Mouse (Mus musculus): Measurements from ENCODE around the gene Lpgat1.

Gene Lpgat1

DNA sequence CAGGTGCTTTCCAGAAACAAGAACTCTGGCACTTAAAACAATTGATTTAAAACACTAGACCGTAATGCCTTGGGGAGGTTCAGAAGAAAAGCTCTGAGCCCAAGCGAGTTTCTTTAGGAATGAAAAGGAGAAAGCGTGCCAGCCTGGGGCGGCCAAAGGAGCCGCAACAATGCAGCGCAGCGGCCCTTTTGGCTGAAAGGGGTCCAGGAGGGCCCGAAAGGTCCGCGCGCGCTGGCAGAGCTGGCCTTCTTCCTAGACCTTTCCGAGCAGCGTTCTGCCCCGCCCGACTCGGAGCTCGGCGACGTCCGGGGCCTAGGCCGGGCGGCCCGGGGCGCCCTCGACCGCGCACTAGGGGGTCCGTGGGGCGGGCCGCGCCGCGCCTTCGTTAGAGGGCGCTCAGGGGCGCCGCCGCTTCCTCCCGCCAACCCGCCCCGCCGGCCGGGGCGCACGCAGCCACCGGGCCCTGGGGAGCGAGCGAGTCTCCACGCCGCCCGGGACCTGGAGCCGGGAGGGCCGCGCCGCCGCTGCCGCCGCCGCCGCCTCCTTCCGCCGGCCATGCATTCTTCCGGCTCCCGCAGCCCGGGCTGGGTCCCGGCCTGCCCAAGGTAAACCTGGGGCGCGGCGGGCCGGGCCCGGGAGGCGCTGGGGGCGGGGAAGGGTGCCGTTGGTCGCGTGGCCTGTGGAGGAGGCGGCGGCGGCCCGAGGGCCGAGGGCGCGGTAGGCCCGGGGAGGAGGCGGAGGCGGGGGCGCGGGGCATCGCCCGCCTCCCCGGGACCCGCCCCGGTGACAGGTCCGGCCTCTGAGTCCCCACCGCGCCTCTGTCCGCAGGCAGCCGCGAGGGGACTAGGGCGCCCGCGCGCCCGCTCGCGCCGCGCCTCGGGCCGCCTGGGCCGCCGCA, at the start of gene Lpgat1:
Gene Lpgat1, plus strand, starts transcription at position 234 of the 898 bp plus-strand sequence.
- DNase-seq (ENCODE audit: low spot score), result peak; percentile 67

DNA sequence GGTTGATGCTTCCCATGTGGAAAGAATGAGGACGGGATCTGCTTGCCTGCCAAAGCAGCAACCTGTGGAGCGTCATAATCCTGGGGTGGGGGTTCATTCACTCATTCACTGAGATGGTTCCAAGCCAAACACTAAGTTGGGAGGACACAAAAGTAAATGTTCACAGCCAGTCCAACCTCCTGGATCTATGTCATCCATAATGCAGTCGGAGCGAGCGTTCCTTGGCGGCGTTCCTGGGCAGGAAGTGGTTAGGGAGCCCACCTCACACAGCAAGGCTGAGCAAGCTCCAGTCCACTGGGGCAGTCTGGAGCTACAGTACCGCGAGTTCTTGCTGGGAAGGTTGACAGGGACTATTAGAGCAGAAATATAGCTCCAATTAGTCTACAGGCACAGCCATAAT, 49.6 kb upstream of the Lpgat1 start:
- no peak for DNase-seq (ENCODE audit: low spot score)

- DNase-seq (ENCODE audit: low spot score), result no peak
These were observed 43.6 kb upstream of the Lpgat1 start for GRCm38 (mm10) chr1:191674071-191674470.

DNA sequence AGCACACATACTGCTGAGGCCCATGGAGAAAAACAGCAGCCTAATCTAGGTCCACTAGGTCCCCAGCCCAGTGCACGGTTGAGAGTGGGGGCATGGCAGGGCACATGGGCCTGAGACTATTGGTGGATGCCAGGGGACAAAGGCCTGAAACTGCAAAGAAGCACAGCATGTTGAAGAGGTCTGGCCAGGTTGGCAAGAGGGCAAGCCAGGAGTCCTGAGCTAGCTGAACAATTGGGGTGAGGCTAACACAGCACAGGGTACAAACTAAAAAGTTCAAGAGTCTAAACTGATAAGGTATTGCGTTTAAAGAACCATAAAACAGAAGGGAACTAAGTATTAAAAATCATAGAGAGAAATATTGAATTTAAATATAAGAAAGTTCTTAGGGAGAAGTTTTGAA, 36.0 kb upstream of the Lpgat1 start:
- no peak for DNase-seq (ENCODE audit: low spot score)

DNA sequence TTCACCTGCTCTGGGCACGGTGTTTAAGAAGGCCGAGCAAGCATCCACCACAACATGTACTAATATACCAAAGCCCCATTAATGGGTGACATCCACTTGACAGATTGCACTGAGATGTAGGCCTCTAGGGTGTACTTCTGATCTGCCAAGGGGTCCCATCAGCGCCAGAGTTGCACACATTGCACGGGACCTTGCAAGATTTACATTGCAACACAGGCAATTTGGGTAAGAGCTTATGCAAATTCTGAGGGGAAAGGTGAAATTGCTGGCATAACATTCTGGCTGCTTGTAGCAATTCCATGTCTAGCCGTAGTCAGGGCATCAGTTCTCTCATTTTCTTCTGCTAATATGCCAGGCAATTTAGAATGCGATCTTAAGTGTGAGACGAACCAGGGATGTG, 30.1 kb upstream of the Lpgat1 start:
- no peak for DNase-seq (ENCODE audit: low spot score)

GRCm38 (mm10) chr1:191693231-191693630, 24.4 kb upstream of the Lpgat1 start:
- DNase-seq (ENCODE audit: low spot score), result no peak

DNA sequence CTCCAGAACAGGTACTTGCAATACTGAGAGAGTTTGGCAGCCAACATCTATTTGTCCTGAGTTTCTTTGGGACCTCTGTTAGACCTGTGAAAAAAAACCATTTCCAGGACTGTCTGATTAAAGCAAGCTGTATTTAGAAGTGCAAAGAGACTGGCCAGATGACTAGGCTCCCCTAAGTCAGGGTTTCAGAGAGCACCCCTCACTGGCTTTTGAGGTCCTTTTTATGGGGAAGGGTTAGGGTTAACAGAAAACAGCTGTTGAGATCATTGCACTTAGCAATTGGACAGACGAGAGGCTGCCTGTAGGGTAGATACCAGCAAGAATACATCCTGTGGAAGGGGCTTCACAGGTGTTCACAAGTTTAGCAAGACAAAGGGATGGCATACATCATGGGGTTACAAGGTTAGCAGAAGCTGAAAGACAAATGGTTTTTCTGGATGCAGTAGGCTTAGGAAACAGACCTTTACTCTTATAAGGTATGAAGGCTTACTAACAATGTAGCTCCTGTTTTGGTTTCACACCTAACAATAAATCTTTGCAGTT, 19.3 kb upstream of the Lpgat1 start:
- peak; percentile 39 for DNase-seq (ENCODE audit: low spot score)

- no peak for DNase-seq (ENCODE audit: low spot score)
These were observed 13.1 kb upstream of the Lpgat1 start for GRCm38 (mm10) chr1:191704535-191704934.

DNA sequence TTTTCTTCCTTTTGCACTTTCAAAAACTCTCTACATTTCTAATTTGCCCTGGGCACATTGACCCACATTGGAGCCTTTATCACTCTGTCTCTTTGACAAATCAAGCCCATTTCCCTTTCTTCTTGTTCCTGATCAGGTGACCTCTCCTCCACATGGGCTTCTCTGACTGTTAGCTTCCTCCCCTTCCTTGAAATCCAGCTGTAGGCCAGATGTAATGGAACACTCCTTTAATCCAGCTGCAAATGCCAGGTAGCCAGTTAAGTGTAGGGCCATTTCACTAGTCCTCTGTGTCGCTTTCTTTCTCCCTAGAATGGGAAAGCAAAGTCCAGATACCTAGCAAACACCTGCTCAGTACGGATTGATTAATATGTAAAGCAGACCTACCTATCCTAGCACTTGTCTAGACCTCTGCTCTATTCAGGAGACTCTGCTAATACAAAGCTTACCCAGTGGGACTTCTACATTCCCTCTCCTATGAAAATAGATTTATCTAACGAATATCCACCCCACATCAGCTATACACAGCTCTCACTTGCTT, 11.0 kb upstream of the Lpgat1 start:
- DNase-seq (ENCODE audit: low spot score), result no peak

- DNase-seq (ENCODE audit: low spot score), result no peak
These were observed 7.8 kb upstream of the Lpgat1 start for GRCm38 (mm10) chr1:191709811-191710210.

GRCm38 (mm10) chr1:191712224-191712838, 5.3 kb upstream of the Lpgat1 start:
- DNase-seq (ENCODE audit: low spot score), result no peak

GRCm38 (mm10) chr1:191713813-191714212, 3.8 kb upstream of the Lpgat1 start:
- DNase-seq (ENCODE audit: low spot score), result no peak

DNA sequence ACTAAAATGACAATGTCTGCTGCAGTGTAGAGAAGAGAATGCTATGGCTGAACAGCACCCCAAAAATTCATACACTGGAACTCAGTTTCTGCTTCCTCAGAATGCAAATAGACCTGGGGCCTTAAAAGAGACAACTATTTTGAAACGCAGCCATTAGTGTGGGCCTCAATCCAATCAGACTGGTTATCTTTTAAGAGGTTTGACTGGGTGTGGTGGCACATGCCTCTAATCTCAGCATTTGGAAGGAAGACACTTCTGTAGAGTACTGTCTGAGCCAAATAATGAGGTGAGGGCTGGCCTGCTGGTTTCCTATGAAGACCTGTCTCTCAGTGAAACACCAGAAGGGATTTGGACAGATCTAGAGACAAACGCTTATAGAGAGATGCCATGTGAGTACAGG, 2.5 kb upstream of the Lpgat1 start:
- no peak for DNase-seq (ENCODE audit: low spot score)

- DNase-seq (ENCODE audit: low spot score), result no peak
These were observed 493 bp upstream of the Lpgat1 start for GRCm38 (mm10) chr1:191717141-191717540.

GRCm38 (mm10) chr1:191718522-191719281, 1.1 kb downstream of the Lpgat1 start:
- peak; percentile 84 for DNase-seq (ENCODE audit: low spot score)

GRCm38 (mm10) chr1:191719326-191719725, 1.7 kb downstream of the Lpgat1 start:
- no peak for DNase-seq (ENCODE audit: low spot score)

- no peak for DNase-seq (ENCODE audit: low spot score)
These were observed 2.8 kb downstream of the Lpgat1 start for GRCm38 (mm10) chr1:191720419-191720818.

DNA sequence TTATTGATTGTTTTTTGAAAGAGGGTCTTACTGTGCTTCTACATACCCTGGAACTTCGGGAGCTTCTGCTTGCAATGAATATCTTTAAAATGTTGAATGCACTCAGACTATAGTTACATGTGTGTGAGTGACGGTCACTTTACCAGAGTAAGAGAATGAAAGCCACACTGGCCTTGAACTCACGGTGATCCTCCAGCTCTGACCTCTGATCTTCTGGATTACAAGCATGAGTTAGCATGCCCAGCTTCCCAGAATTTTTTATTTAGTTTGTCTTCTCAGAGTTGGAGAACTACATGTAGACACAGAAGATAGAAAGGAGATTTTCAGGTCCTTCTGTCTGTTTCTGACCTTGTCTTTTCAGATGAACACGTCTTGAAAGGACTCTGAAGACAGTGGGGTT, 5.1 kb downstream of the Lpgat1 start:
- DNase-seq (ENCODE audit: low spot score), result no peak

GRCm38 (mm10) chr1:191723675-191724074, 6.0 kb downstream of the Lpgat1 start:
- no peak for DNase-seq (ENCODE audit: low spot score)

- no peak for DNase-seq (ENCODE audit: low spot score)
These were observed 6.9 kb downstream of the Lpgat1 start for GRCm38 (mm10) chr1:191724385-191725061.

GRCm38 (mm10) chr1:191732623-191733022, 15.0 kb downstream of the Lpgat1 start:
- no peak for DNase-seq (ENCODE audit: low spot score)

GRCm38 (mm10) chr1:191733822-191734221, 16.2 kb downstream of the Lpgat1 start:
- no peak for DNase-seq (ENCODE audit: low spot score)
